Mouse (Mus musculus) spleen, adult 2 months (tissue): ENCODE data around the gene Med16.

Source experiments
- CTCF ChIP-seq: fragments of 200-500 bp; IDR thresholded peaks from 2 replicates; pipeline ENCODE4 v1.5.1; 2011; ENCODE audit warnings: mild to moderate bottlenecking, inconsistent platforms; ENCODE audit not compliant: insufficient read depth, insufficient read length, insufficient replicate concordance; ENCODE audit errors: extremely low read depth
- POLR2A ChIP-seq: fragments of 200-500 bp; IDR thresholded peaks from 2 replicates; pipeline ENCODE4 v1.6.1; 2011; ENCODE audit warnings: low read depth, low read length, inconsistent platforms

DNA sequence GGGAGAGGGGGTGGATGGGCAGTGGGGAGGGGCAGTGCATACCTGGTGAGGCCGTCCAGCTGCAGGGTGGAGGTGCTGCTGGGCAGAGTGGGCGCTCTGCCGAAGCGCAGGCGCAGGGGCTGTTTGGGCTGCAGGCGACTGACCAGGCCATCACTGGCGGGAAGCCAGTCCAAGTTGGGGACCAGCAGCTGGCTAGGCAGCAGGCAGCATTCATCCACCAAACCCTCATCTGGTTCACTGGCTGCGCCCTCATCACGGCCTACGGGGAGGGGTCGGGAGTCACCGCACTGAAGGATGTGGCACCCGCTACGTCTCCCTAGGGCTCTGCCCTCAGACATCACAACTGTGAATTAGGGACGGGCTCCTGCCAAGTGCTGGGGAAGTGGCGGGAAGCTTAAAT is 12.4 kb downstream of the Med16 start:
- TF ChIP-seq CTCF (no peak), POLR2A (no peak)
